Mouse (Mus musculus): ENCODE measurements at regions not wholly inside any gene's neighbourhood (a gene's known extent, or its start where the extent isn't known, plus 50 kb on each side); places are given as distances from the start of the nearest gene placed in this dataset.

- no peaks in the 10 kb centered on the region for H3K36me3 ChIP-seq (ENCODE audit: control insufficient read depth, insufficient read depth, low read length)
- H3K4me2 ChIP-seq (ENCODE audit: low read depth, low read length): no peak overlapping the region
- no peak for ATAC-seq (ENCODE audit: insufficient read depth, low FRiP score)
These were observed 105.7 kb downstream of the Insig2 start for GRCm38 (mm10) chr1:121226466-121227232.

GRCm38 (mm10) chr1:121227233-121227594 is 105.2 kb downstream of the Insig2 start:
- Histone ChIP-seq H3K4me1 (ENCODE audit: control insufficient read depth, insufficient read depth, low read length) (0 out of 2 replicates have a peak, but pooled peaks cover 3% of the 10 kb centered on the region), H3K27ac (ENCODE audit: low read length) (no peak overlapping the region), H3K27me3 (ENCODE audit: control insufficient read depth, insufficient read depth, low read length) (no peaks in the 10 kb centered on the region), H3K9me3 (replicated peaks; ENCODE audit: control insufficient read depth, low read length) (no peaks in the 10 kb centered on the region), H3K9ac (ENCODE audit: low read length) (no peak overlapping the region), H3K4me3 (replicated peaks; ENCODE audit: low read length) (no peak overlapping the region), H3K36me3 (ENCODE audit: control insufficient read depth, insufficient read depth, low read length) (no peaks in the 10 kb centered on the region), H3K4me2 (ENCODE audit: low read depth, low read length) (no peak overlapping the region)
- 38% methylated on average over 6 of the region's 6 CpGs for WGBS
- ATAC-seq (ENCODE audit: insufficient read depth, low FRiP score): no peak

More at GRCm38 (mm10) chr1:121226466-121227232, 105.7 kb downstream of the Insig2 start:
- Histone ChIP-seq H3K9me3 (replicated peaks; ENCODE audit: control insufficient read depth, low read length) (no peaks in the 10 kb centered on the region), H3K9ac (ENCODE audit: low read length) (no peak overlapping the region), H3K27ac (ENCODE audit: low read length) (no peak overlapping the region), H3K27me3 (ENCODE audit: control insufficient read depth, insufficient read depth, low read length) (no peaks in the 10 kb centered on the region), H3K4me3 (replicated peaks; ENCODE audit: low read length) (no peak overlapping the region), H3K4me1 (ENCODE audit: control insufficient read depth, insufficient read depth, low read length) (0 out of 2 replicates have a peak, but pooled peaks cover 3% of the 10 kb centered on the region)
- WGBS: 17% methylated on average over 15 of the region's 15 CpGs

- Histone ChIP-seq H3K36me3 (ENCODE audit: control insufficient read depth, insufficient read depth, low read length) (no peaks in the 10 kb centered on the region), H3K9ac (ENCODE audit: low read length) (no peak overlapping the region), H3K9me3 (replicated peaks; ENCODE audit: control insufficient read depth, low read length) (no peaks in the 10 kb centered on the region), H3K4me2 (ENCODE audit: low read depth, low read length) (no peak overlapping the region), H3K4me1 (ENCODE audit: control insufficient read depth, insufficient read depth, low read length) (no peaks in the 10 kb centered on the region), H3K27me3 (ENCODE audit: control insufficient read depth, insufficient read depth, low read length) (no peaks in the 10 kb centered on the region), H3K4me3 (replicated peaks; ENCODE audit: low read length) (no peak overlapping the region), H3K27ac (ENCODE audit: low read length) (no peak overlapping the region)
- ATAC-seq (ENCODE audit: insufficient read depth, low FRiP score): no peak
- 47% methylated on average over 6 of the region's 6 CpGs for WGBS
These were observed 88.8 kb downstream of the Insig2 start for GRCm38 (mm10) chr1:121243576-121243975.

GRCm38 (mm10) chr1:121247556-121247955 is 84.8 kb downstream of the Insig2 start:
- no peaks in the 10 kb centered on the region for H3K36me3 ChIP-seq (ENCODE audit: control insufficient read depth, insufficient read depth, low read length)
- no peaks in the 10 kb centered on the region for H3K27me3 ChIP-seq (ENCODE audit: control insufficient read depth, insufficient read depth, low read length)
- H3K9me3 ChIP-seq (replicated peaks; ENCODE audit: control insufficient read depth, low read length): no peaks in the 10 kb centered on the region
- no peaks in the 10 kb centered on the region for H3K4me1 ChIP-seq (ENCODE audit: control insufficient read depth, insufficient read depth, low read length)
- no peak overlapping the region for H3K4me2 ChIP-seq (ENCODE audit: low read depth, low read length)
- no peak overlapping the region for H3K4me3 ChIP-seq (replicated peaks; ENCODE audit: low read length)
- WGBS: 49% methylated on average over 2 of the region's 2 CpGs
- ATAC-seq (ENCODE audit: insufficient read depth, low FRiP score): no peak
- no peak overlapping the region for H3K27ac ChIP-seq (ENCODE audit: low read length)
- H3K9ac ChIP-seq (ENCODE audit: low read length): no peak overlapping the region

- no peaks in the 10 kb centered on the region for H3K27me3 ChIP-seq (ENCODE audit: control insufficient read depth, insufficient read depth, low read length)
These were observed 83.3 kb downstream of the Insig2 start for GRCm38 (mm10) chr1:121249081-121249480.

GRCm38 (mm10) chr1:121250686-121251085 is 81.7 kb downstream of the Insig2 start:
- no peaks in the 10 kb centered on the region for H3K9me3 ChIP-seq (replicated peaks; ENCODE audit: control insufficient read depth, low read length)
- no peak overlapping the region for H3K4me2 ChIP-seq (ENCODE audit: low read depth, low read length)
- WGBS: 81% methylated on average over 4 of the region's 4 CpGs
- no peaks in the 10 kb centered on the region for H3K36me3 ChIP-seq (ENCODE audit: control insufficient read depth, insufficient read depth, low read length)
- no peaks in the 10 kb centered on the region for H3K4me1 ChIP-seq (ENCODE audit: control insufficient read depth, insufficient read depth, low read length)
- no peak overlapping the region for H3K9ac ChIP-seq (ENCODE audit: low read length)
- H3K27ac ChIP-seq (ENCODE audit: low read length): no peak overlapping the region
- no peak for ATAC-seq (ENCODE audit: insufficient read depth, low FRiP score)
- H3K4me3 ChIP-seq (replicated peaks; ENCODE audit: low read length): no peak overlapping the region
- H3K27me3 ChIP-seq (ENCODE audit: control insufficient read depth, insufficient read depth, low read length): no peaks in the 10 kb centered on the region

More at GRCm38 (mm10) chr1:121249081-121249480, 83.3 kb downstream of the Insig2 start:
- H3K4me2 ChIP-seq (ENCODE audit: low read depth, low read length): no peak overlapping the region
- no peak overlapping the region for H3K9ac ChIP-seq (ENCODE audit: low read length)
- no peak for ATAC-seq (ENCODE audit: insufficient read depth, low FRiP score)
- no peak overlapping the region for H3K27ac ChIP-seq (ENCODE audit: low read length)
- H3K36me3 ChIP-seq (ENCODE audit: control insufficient read depth, insufficient read depth, low read length): no peaks in the 10 kb centered on the region
- no peak overlapping the region for H3K4me3 ChIP-seq (replicated peaks; ENCODE audit: low read length)
- no peaks in the 10 kb centered on the region for H3K9me3 ChIP-seq (replicated peaks; ENCODE audit: control insufficient read depth, low read length)
- WGBS: 68% methylated on average over 1 of the region's 1 CpGs
- H3K4me1 ChIP-seq (ENCODE audit: control insufficient read depth, insufficient read depth, low read length): no peaks in the 10 kb centered on the region

GRCm38 (mm10) chr1:121252056-121252455 is 80.3 kb downstream of the Insig2 start:
- WGBS: 80% methylated on average over 7 of the region's 7 CpGs

GRCm38 (mm10) chr1:121254196-121254595 is 78.2 kb downstream of the Insig2 start:
- no peak overlapping the region for H3K4me3 ChIP-seq (replicated peaks; ENCODE audit: low read length)
- H3K27ac ChIP-seq (ENCODE audit: low read length): no peak overlapping the region
- H3K4me2 ChIP-seq (ENCODE audit: low read depth, low read length): no peak overlapping the region
- H3K36me3 ChIP-seq (ENCODE audit: control insufficient read depth, insufficient read depth, low read length): no peaks in the 10 kb centered on the region
- no peaks in the 10 kb centered on the region for H3K9me3 ChIP-seq (replicated peaks; ENCODE audit: control insufficient read depth, low read length)
- H3K9ac ChIP-seq (ENCODE audit: low read length): no peak overlapping the region
- no peaks in the 10 kb centered on the region for H3K4me1 ChIP-seq (ENCODE audit: control insufficient read depth, insufficient read depth, low read length)
- H3K27me3 ChIP-seq (ENCODE audit: control insufficient read depth, insufficient read depth, low read length): no peaks in the 10 kb centered on the region
- ATAC-seq (ENCODE audit: insufficient read depth, low FRiP score): no peak
- WGBS: 74% methylated on average over 9 of the region's 9 CpGs

More at GRCm38 (mm10) chr1:121252056-121252455, 80.3 kb downstream of the Insig2 start:
- Histone ChIP-seq H3K4me2 (ENCODE audit: low read depth, low read length) (no peak overlapping the region), H3K9me3 (replicated peaks; ENCODE audit: control insufficient read depth, low read length) (no peaks in the 10 kb centered on the region), H3K9ac (ENCODE audit: low read length) (no peak overlapping the region), H3K4me3 (replicated peaks; ENCODE audit: low read length) (no peak overlapping the region), H3K4me1 (ENCODE audit: control insufficient read depth, insufficient read depth, low read length) (no peaks in the 10 kb centered on the region), H3K27ac (ENCODE audit: low read length) (no peak overlapping the region), H3K27me3 (ENCODE audit: control insufficient read depth, insufficient read depth, low read length) (no peaks in the 10 kb centered on the region), H3K36me3 (ENCODE audit: control insufficient read depth, insufficient read depth, low read length) (no peaks in the 10 kb centered on the region)
- ATAC-seq (ENCODE audit: insufficient read depth, low FRiP score): no peak
